Mouse (Mus musculus): ENCODE measurements around the gene Eid2. TPM values are rescaled to one million over a fixed set of nuclear protein-coding genes. Genes with fewer than 3 reads are reported as not detected.

Gene Eid2
- polyA plus RNA-seq (2017; shearing (Covaris generic)): 0.46 TPM

GRCm38 (mm10) chr7:28267129-28268041 lies at the start of gene Eid2:
TSS of gene Eid2 (plus strand) at chr7:28267881.

GRCm38 (mm10) chr7:28277615-28278278 lies 10.1 kb downstream of the Eid2 start, which contains the start of gene Eid2b:
TSS of gene Eid2b (plus strand) at chr7:28277739.

GRCm38 (mm10) chr7:28290638-28291590 lies 23.2 kb downstream of the Eid2 start, which contains the start of gene Selenov:
TSS of gene Selenov (minus strand) at chr7:28291186.

GRCm38 (mm10) chr7:28301616-28302433 lies 34.1 kb downstream of the Eid2 start, which contains the start of gene Dll3:
TSS of gene Dll3 (minus strand) at chr7:28302238.

DNA sequence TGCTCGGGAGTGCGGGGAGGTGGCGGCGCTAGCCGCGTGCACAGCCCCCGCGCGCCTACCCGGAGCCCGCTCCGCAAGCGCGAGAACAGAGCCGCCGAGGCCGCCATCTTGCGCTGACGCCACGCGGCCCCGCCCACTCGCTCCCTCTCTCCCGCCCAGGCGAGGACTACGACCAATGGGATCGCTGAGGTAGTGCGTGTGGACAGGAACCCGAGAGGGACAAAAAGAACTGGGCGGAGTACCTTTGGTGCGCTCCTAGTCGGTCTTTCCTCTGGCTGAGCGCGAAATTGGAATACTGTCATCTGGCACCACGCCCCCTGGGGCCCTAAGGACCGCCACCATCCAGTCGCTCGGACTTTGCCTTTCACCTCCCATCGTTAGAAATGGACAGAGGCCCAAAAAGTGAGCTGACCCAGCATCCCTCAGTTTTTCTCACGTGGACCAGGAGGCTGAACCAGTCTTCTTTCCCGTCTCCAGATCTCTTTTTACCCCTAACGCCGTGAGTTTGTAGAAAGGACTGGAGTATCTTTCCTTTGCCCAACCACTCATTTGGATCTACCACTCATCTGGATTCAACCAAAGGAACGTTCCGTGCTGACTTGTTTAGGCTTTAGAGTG lies 44.4 kb downstream of the Eid2 start, which contains the start of gene Timm50:
TSS of gene Timm50 (minus strand) at position 147 of the 618 bp plus-strand sequence.

Other genes starting within 250 kb of the Eid2 start
- gene Psmc4, start 217.8 kb upstream of the Eid2 start, polyA plus RNA-seq (2017; shearing (Covaris generic)): 231 TPM
- not detected for gene Fcgbp, start 196.6 kb upstream of the Eid2 start, polyA plus RNA-seq (2017; shearing (Covaris generic))
- gene 9530053A07Rik, start 138.4 kb upstream of the Eid2 start, polyA plus RNA-seq (2017; shearing (Covaris generic)): not detected
- gene Fbl, start 98.2 kb upstream of the Eid2 start, polyA plus RNA-seq (2017; shearing (Covaris generic)): 229 TPM
- gene Dyrk1b, start 88.4 kb upstream of the Eid2 start, polyA plus RNA-seq (2017; shearing (Covaris generic)): 4.7 TPM
- gene Eid2b, start 9.9 kb downstream of the Eid2 start, polyA plus RNA-seq (2017; shearing (Covaris generic)): 1.2 TPM
- not detected for gene Selenov, start 23.3 kb downstream of the Eid2 start, polyA plus RNA-seq (2017; shearing (Covaris generic))
- not detected for gene Dll3, start 34.4 kb downstream of the Eid2 start, polyA plus RNA-seq (2017; shearing (Covaris generic))
- 37.1 TPM for gene Timm50, start 44.2 kb downstream of the Eid2 start, polyA plus RNA-seq (2017; shearing (Covaris generic))
- gene Supt5, start 70.9 kb downstream of the Eid2 start, polyA plus RNA-seq (2017; shearing (Covaris generic)): 218 TPM
- gene Rps16, start 82.8 kb downstream of the Eid2 start, polyA plus RNA-seq (2017; shearing (Covaris generic)): 1,274 TPM
- 101 TPM for gene Plekhg2, start 104.7 kb downstream of the Eid2 start, polyA plus RNA-seq (2017; shearing (Covaris generic))
- gene Zfp36, start 112.4 kb downstream of the Eid2 start, polyA plus RNA-seq (2017; shearing (Covaris generic)): 289 TPM
- 33.4 TPM for gene Med29, start 124.8 kb downstream of the Eid2 start, polyA plus RNA-seq (2017; shearing (Covaris generic))
- gene Paf1, start 125.1 kb downstream of the Eid2 start, polyA plus RNA-seq (2017; shearing (Covaris generic)): 96.0 TPM
- 477 TPM for gene Gmfg, start 169.6 kb downstream of the Eid2 start, polyA plus RNA-seq (2017; shearing (Covaris generic))
- 0.11 TPM for gene Lrfn1, start 184.1 kb downstream of the Eid2 start, polyA plus RNA-seq (2017; shearing (Covaris generic))
- not detected for gene Ifnl2, start 242.6 kb downstream of the Eid2 start, polyA plus RNA-seq (2017; shearing (Covaris generic))